Mouse (Mus musculus) adrenal gland (tissue): ENCODE results near the gene Tmem274.
"Not testable (repeated sequence)": the region's sequence is repeated elsewhere in the genome, so short reads cannot be mapped to it uniquely, and the experiment has no call there.

Source experiments
- intact Hi-C: fragments of 180-260 bp; cut with DNase I; formaldehyde crosslinking; loops from one replicate; pipeline ENCODE4 v1.15.1; 2025
- long read RNA-seq, 2 experiments: library from polyadenylated mRNA; unstranded; transcript quantifications; one replicate each; pipeline ENCODE4 v2.0.0; 2020; ENCODE audit warnings: borderline replicate concordance in 1 of 2; ENCODE audit not compliant: insufficient replicate concordance in 1 of 2

Gene Tmem274
- long read RNA-seq, experiment 1 = 0 reads
- long read RNA-seq, experiment 2 = 0 reads

GRCm38 (mm10) chr4:149477078-149477477 is at the start of gene Tmem274:
Gene Tmem274, plus strand, starts transcription at chr4:149477378.
- intact Hi-C loops = no loop called here

DNA sequence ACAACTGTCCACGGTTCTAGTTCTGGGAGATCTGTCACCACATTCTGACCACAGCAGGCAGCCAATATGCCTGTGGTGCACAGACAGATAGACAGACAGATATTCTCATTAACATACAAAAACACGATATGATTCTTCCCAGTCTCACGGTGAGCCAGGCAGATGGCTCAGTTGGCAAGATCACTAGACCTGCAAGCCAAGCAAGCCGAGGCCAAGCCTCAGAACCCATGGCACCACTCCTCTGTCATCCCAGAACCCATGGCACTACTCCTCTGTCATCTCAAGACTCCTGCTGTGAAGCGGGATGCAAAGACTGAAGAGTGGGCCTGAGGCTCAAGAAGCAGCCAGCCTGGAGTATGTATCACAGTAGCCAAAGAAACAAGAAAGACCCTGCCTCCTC is 47.6 kb upstream of the Tmem274 start:
- intact Hi-C loops = no loop called here

- intact Hi-C loops = not testable (repeated sequence)
Measured at GRCm38 (mm10) chr4:149431887-149432286, 45.3 kb upstream of the Tmem274 start.

DNA sequence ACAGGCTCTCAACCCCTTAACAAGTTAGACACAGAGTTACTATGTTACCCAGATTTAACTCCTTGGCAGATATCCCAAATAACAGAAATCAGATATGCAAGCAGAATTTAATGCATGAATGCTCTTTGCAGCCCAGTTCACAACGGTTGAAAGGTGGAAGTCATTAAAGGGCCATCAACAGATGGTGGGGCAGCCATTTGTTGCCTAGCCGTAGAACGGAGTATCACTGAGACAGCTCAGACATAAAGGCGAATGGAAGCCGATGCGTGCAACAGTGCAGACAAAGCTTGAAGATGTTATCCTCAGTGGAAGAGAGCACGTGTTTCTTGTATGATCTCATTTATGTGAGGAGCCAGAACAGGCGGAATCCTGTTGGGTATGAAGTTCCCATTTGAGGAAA is 36.6 kb upstream of the Tmem274 start:
- intact Hi-C loops = no loop called here

GRCm38 (mm10) chr4:149442436-149442835 is 34.7 kb upstream of the Tmem274 start:
- intact Hi-C loops = no loop called here

DNA sequence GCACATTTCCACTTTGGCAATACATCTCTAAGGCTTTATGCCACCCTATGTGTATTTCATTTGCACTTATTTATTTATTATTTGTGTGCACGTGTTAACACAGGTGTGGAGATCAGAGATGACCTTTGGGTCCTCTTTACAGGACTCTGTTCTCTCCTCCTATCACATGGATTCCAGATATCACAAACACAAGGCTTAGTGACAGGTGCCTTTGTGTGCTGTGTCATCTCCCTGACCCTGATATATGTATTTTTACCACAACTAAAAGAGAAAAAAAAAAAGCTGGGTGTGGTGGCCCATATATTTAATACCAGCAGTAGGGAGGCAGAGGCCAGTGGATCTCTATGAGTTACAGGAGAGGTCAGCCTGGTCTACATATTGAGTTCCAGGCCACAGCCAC is 32.7 kb upstream of the Tmem274 start:
- intact Hi-C loops = no loop called here

DNA sequence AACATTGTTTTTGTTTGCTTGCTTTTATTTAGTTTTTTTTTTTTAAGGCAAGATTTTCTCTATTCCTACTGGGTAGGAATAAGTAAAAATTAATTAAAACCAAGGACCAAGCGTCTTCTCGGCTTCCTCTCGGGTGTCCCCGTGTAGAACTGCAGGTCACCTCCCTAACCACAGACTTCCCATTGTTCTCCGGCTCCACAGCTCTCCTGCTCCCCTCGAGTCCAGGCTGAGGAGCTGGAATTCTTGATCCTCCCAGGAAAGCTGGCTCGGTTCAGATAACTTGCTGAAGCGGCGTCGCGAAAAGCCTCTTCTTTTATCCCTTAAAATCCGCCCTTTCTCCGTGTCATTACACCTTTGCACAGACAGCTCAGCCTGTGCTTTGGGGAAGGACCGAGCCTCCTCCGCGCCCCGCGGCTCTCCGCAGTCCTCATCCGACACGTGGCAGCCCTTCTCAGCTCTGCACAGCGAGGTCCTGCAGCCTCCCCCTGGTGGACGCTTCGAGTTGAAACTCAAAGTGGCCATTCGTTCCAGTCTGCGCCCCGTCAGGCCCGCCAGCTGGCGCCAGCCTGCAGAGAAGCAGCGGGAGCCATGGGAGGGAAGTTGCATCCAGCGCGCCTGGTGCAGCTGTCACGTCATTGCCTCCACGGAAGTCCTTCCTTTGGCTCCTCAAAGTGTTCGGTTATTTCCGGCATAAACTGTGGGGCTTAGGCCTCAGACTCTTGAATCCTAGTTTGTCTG is 32.0 kb upstream of the Tmem274 start:
- intact Hi-C loops = no loop called here

DNA sequence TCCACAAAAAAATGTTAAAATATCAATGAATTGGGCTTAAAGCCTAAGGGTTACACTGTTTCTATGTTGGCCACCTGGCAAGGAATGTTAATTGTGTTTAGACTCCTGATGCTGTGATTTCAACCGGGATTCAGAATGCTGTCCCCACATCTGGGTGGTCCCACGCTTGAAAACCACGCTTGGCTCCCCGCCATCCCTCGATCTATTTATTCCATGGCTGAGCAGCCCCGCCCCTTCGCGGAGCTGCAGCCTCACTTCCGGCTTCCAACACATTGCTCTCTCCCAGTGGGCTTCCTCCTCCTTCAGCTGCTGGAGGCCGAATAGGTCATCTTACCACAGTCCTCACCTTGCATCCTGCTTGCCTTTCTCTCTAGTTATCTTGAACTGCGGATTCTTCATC is 31.3 kb upstream of the Tmem274 start:
- intact Hi-C loops = no loop called here

DNA sequence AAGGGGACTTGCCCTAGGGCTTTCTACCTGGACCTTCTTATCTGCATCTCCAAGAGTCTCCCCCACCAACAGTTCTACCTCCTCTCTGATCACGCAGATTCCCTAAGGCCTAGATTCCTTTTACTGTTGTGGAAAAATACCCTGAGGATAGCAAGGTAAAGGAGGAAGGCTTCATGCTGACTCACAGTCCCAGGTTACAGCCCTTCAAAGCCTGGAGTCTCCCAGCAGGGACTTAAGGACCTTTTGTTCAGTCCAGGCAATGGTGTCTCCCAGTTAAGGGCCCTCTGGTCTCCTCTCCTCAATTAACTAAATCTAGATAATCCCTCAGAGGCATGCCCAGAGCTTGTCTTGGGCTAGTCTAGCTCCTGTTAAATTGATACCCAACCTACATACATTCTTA is 30.9 kb upstream of the Tmem274 start:
- intact Hi-C loops = no loop called here

GRCm38 (mm10) chr4:149450636-149451035 is 26.5 kb upstream of the Tmem274 start:
- intact Hi-C loops = no loop called here

DNA sequence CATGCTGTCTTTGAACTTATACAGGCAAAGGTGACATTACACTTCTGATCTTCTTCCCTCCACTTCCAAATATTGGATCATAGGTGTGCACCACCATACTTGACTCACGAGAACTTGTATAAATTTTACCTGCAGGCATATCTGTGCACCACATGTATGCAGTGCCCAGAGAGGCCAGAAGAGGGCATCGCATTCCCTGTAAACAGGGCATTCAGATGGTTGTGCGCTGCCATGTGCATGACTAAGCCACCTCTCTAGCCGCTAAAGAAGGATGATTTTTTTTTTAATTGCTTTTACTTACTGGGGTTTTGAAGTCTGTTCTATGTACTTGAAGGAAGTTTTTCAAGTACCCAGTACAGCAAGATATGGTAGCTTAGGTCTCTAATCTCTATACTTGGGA is 23.5 kb upstream of the Tmem274 start:
- intact Hi-C loops = no loop called here

DNA sequence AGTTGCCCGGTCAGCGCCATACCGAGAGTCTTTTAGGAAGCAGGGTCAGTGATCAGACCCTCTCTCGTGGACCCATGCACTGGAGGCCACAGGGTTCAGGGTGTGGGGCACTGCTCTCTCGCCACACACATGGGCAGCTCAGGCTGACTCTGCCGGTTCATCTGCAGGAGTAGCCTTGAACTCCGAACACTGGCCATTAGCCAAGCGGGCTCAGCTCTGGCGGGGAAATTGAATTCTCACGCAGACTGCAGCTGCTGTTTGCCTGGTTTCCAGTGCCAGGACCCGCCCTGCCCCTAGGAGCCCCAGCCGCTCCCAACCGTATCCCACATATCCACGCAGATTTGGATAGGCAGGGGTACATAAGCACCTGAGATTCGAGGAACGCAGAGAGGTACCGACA is 22.9 kb upstream of the Tmem274 start:
- intact Hi-C loops = no loop called here

- intact Hi-C loops = no loop called here
Measured at GRCm38 (mm10) chr4:149454879-149455278, 22.3 kb upstream of the Tmem274 start, which contains the start of gene Rbp7. Gene Rbp7, minus strand, starts transcription at chr4:149454978.

DNA sequence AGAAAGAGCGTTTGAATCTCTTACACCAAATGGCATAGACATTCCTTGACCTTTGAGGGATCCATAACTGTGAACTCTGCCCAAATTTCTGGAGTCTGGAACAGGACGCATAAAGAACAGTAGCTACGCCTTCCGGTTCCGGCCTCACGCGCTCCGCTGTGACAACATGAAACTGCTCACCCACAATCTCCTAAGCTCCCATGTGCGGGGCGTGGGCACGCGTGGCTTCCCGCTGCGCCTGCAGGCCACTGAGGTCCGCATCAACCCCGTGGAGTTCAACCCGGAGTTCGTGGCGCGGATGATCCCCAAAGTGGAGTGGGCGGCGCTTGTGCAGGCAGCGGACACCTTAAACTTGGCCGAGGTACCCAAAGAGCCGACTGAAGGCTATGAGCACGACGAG is 20.0 kb upstream of the Tmem274 start:
- intact Hi-C loops = not testable (repeated sequence)

GRCm38 (mm10) chr4:149457831-149458430 is 19.2 kb upstream of the Tmem274 start:
- intact Hi-C loops = no loop called here

DNA sequence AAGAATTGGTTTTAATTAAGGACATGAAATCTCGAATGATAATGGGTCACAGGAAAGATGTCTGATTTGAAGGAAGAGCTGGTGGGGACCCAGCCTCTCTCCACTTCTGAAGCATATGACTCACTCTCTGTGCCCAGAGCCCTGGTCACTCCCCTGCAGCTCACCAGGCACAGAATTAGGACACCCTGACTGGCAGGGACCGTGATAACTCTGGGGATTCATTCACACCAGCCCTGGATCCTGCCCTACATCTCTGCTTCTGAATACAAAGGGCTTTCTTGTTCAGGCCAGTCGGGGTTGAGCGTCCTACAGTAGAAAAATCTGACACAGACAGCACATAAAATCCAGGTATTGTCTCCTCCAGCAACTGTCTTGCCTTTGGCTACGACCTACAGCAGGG is 18.7 kb upstream of the Tmem274 start:
- intact Hi-C loops = no loop called here

GRCm38 (mm10) chr4:149459425-149459824 is 17.8 kb upstream of the Tmem274 start:
- intact Hi-C loops = no loop called here

DNA sequence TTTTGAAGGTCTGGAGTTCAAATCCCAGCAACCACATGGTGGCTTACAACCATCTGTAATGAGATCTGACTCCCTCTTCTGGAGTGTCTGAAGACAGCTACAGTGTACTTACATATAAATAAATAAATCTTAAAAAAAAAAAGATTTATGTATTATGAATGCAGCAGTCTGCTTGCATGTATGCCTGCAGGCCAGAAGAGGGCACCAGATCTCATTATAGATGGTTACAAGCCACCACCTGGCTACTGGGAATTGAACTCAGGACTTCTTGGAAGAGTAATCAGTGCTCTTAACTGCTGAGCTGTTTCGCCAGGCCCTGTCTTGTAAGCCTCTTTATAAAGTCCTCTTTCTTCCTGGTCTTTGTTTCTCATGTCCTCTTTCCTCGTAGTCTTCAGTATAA is 16.7 kb upstream of the Tmem274 start:
- intact Hi-C loops = not testable (repeated sequence)

- intact Hi-C loops = no loop called here
Measured at GRCm38 (mm10) chr4:149461579-149462304, 15.4 kb upstream of the Tmem274 start.

DNA sequence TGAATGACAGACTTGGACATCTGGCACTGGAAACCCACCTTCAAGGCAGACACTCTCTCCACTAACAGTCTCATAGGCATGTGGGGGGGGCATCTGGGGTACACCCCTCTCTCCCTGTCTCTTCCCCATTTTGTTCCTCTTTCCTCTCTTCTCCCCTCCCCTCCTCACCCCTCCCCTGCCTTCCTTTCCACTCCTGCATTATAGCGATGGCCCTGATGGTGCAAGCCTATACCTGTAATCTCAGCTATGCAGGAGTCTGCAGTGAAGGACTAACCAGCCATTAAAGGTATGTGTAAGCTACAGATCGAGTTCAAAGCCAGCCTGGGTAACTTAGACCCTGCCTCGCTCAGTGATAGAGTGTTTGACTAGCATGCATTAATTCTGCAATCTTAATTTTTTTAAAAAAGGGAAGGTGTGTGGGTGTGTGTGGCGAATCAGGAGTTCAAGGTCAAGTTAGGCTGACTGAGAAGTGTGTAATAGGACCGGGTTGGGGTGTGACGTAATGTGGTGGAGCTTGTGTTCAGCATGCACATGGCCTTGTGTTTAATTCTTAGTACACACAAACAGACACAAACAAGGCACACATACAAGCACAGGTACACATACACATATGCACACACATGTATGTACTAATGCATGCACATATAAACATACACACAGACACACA is 14.7 kb upstream of the Tmem274 start:
- intact Hi-C loops = no loop called here

- intact Hi-C loops = no loop called here
Measured at GRCm38 (mm10) chr4:149463435-149463950, 13.7 kb upstream of the Tmem274 start.

GRCm38 (mm10) chr4:149469557-149469956 is 7.6 kb upstream of the Tmem274 start:
- intact Hi-C loops = no loop called here
